ENCODE assay signal across 22 mouse cellular contexts in the genomic region with DNA sequence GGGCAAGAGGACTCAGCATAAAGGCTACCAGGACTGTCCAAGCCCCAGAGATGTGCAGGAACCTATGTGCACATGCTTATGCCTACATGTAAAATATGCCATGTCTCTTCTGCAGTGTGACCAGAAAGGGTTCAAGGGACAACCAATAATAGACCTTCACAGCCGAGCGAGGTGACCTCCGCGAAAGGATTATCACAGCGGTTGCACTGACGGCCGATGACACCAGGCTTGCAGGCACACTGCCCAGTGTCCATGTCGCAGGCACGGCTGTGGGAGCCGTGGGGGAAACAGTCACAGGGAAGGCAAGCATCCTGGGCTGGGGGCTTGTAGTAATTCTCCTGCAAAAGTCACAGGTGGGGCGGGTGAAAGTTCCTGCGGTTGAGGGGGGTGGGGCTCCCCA. TPM values are rescaled to one million over a fixed set of nuclear protein-coding genes. Genes with fewer than 3 reads are reported as not detected.
A peak's percentile ranks its signal among the peaks of the same experiment; 100 is the strongest.
DNase-seq lines count a peak whose midpoint lies in the region; ATAC-seq and TF ChIP-seq lines count a peak whose summit lies in the region.
"Had no signal": no experiment of that assay in that cellular context is flagged by ENCODE, and none has a peak within 500 bp of the region (broad histone marks: within the 10 kb centered on the region; RNA-seq: fewer than 3 reads in every experiment).

No protein-coding gene starts in this region.

- no peaks in the 10 kb centered on the region for H3K79me2 ChIP-seq in liver, adult 2 months (ENCODE audit: control insufficient read depth, insufficient read depth, low read length)

- H3K4me2 ChIP-seq in liver, embryonic 11.5 days = no peak overlapping the region
- H3K4me2 ChIP-seq: embryonic facial prominence, embryonic 15.5 days; heart, embryonic 12.5 days; hindbrain, embryonic 12.5 days had no signal

- H3K4me3 ChIP-seq in liver, adult 2 months (ENCODE audit: insufficient read depth, low read depth, low read length) = no peak overlapping the region
- no peak overlapping the region for H3K4me3 ChIP-seq in liver, embryonic 11.5 days (ENCODE audit: low read depth, low read length)
- H3K4me3 ChIP-seq: embryonic facial prominence, embryonic 15.5 days; erythroblast, embryonic 14.5 days; forebrain, embryonic 10.5 days; gastrocnemius, adult 2 months; heart, embryonic 12.5 days; hindbrain, embryonic 12.5 days had no signal

- no peaks in the 10 kb centered on the region for H3K27me3 ChIP-seq in liver, adult 2 months (ENCODE audit: control insufficient read depth, insufficient read depth, low read length)
- H3K27me3 ChIP-seq in liver, embryonic 11.5 days (replicated peaks; ENCODE audit: control insufficient read depth, insufficient read depth, low read length) = no peaks in the 10 kb centered on the region
- H3K27me3 ChIP-seq: embryonic facial prominence, embryonic 15.5 days; heart, embryonic 12.5 days; hindbrain, embryonic 12.5 days had no signal

- ATAC-seq in liver, embryonic 11.5 days (replicated peaks; ENCODE audit: low FRiP score) = no peak
- ATAC-seq: forebrain, embryonic 14.5 days; hindbrain, embryonic 16.5 days; inflammation-experienced regulatory T-cells, adult 6 months; intestine, postnatal 0 days had no signal

- H3K9me3 ChIP-seq in liver, embryonic 11.5 days (ENCODE audit: control insufficient read depth, low read length) = no peaks in the 10 kb centered on the region
- H3K9me3 ChIP-seq: embryonic facial prominence, embryonic 15.5 days; forebrain, embryonic 10.5 days; heart, embryonic 12.5 days; hindbrain, embryonic 12.5 days had no signal

- H3K9ac ChIP-seq in liver, adult 2 months (ENCODE audit: low read depth, low read length) = no peak overlapping the region
- no peak overlapping the region for H3K9ac ChIP-seq in liver, embryonic 11.5 days (ENCODE audit: low read depth, low read length)
- H3K9ac ChIP-seq: embryonic facial prominence, embryonic 15.5 days; heart, embryonic 12.5 days; hindbrain, embryonic 12.5 days had no signal

- no peaks in the 10 kb centered on the region for H3K4me1 ChIP-seq in liver, adult 2 months (ENCODE audit: control insufficient read depth, insufficient read depth, low read length)
- no peaks in the 10 kb centered on the region for H3K4me1 ChIP-seq in liver, embryonic 11.5 days (replicated peaks; ENCODE audit: control insufficient read depth, insufficient read depth, low read length)
- H3K4me1 ChIP-seq: embryonic facial prominence, embryonic 15.5 days; forebrain, embryonic 10.5 days; hindbrain, embryonic 12.5 days had no signal

- DNase-seq in cerebellum, postnatal 10 days = peak; percentile 48 to 53
- no peak for DNase-seq in cerebellum, postnatal 4 days (ENCODE audit: low spot score in 2 of 2)
- DNase-seq in liver, adult 2 months (ENCODE audit: extremely low read depth, low read depth, low spot score) = peak; percentile 65
- no peak for DNase-seq in liver, embryonic 11.5 days (ENCODE audit: low spot score)
- DNase-seq in adrenal gland, postnatal 25 days = peak; percentile 38
- DNase-seq in adrenal gland, postnatal 36 days = peak; percentile 32 to 62
- DNase-seq in yolk sac, embryonic 10.5 days (ENCODE audit: low spot score) = no peak
- DNase-seq: cerebellum, adult 18-20 months; cerebellum, adult 9-11 months; embryo, embryonic 11 days; gastrocnemius, adult 2 months; gastrocnemius, postnatal 25 days; heart, postnatal 4 days had no signal

- 29% methylated on average over 12 of the region's 12 CpGs for WGBS in liver, adult 2 months
- 80% methylated on average over 12 of the region's 12 CpGs for WGBS in liver, embryonic 11.5 days

- no peak overlapping the region for H3K27ac ChIP-seq in liver, adult 2 months (replicated peaks; ENCODE audit: insufficient read depth, low read depth, low read length)
- H3K27ac ChIP-seq in liver, embryonic 11.5 days (ENCODE audit: low read depth, low read length) = no peak overlapping the region
- H3K27ac ChIP-seq: embryonic facial prominence, embryonic 15.5 days; forebrain, embryonic 10.5 days; gastrocnemius, adult 2 months; hindbrain, embryonic 12.5 days had no signal

- peaks cover 6% of the 10 kb centered on the region; the same call in 1 of the 2 replicates for H3K36me3 ChIP-seq in liver, adult 2 months (ENCODE audit: control insufficient read depth, insufficient read depth, low read length)
- H3K36me3 ChIP-seq in liver, embryonic 11.5 days (ENCODE audit: control insufficient read depth, insufficient read depth, low read length) = no peaks in the 10 kb centered on the region
- H3K36me3 ChIP-seq: embryonic facial prominence, embryonic 15.5 days had no signal

- no peak for TF ChIP-seq POLR2A in liver, adult 2 months (IDR thresholded peaks at IDR 0.05; ENCODE audit: extremely low read depth, insufficient read depth, low read length)

- TF ChIP-seq CTCF in liver, adult 2 months (IDR thresholded peaks at IDR 0.05; ENCODE audit: low read depth, low read length) = no peak

RNA-seq across cellular contexts. Expression of a gene that starts 49.0 kb away (rescaled TPM):
- total RNA-seq in liver, adult 2 months (2014; rRNA removed) = 9.4 and 10.1 TPM in 2 replicates
- 13.9 and 17.0 TPM in 2 replicates for polyA plus RNA-seq in liver, adult 2 months (2012; rRNA removed)
- 34.0 and 35.0 TPM in 2 replicates for polyA plus RNA-seq in liver, embryonic 11.5 days (2014; fragmentation: Nextera tagmentation; extraction: Ambion mirVana)
- 31.0 and 34.2 TPM in 2 replicates for total RNA-seq in adrenal gland, postnatal 25 days (2021)
- 10 to 100 TPM; 22.7 to 24.2 TPM for total RNA-seq in adrenal gland, postnatal 36 days (2021)

Comparison
In these comparisons a context has a peak if more than half of its experiments do, and no peak if none do; other contexts are left out.
1. DNase-seq: peak in cerebellum, postnatal 10 days (2 of 2), liver, adult 2 months (single experiment), adrenal gland, postnatal 25 days (single experiment) and adrenal gland, postnatal 36 days (2 of 2); none in cerebellum, postnatal 4 days (0 of 2), liver, embryonic 11.5 days (single experiment) and yolk sac, embryonic 10.5 days (single experiment).